Mouse (Mus musculus): Measurements from ENCODE around the gene Myo9b.
"Not testable (repeated sequence)": the region's sequence is repeated elsewhere in the genome, so short reads cannot be mapped to it uniquely, and the experiment has no call there.

Myo9b gene

GRCm38 (mm10) chr8:71296188-71296621 lies 23.7 kb downstream of the Myo9b start:
- peak; percentile 59 to 80 for DNase-seq (ENCODE audit: low read depth in 1 of 2, low spot score in 2 of 2)

- no peak for DNase-seq (ENCODE audit: low read depth in 1 of 2, low spot score in 2 of 2)
Measured at GRCm38 (mm10) chr8:71296784-71297183, 24.3 kb downstream of the Myo9b start.

- DNase-seq (ENCODE audit: low read depth in 1 of 2, low spot score in 2 of 2): no peak
Measured at GRCm38 (mm10) chr8:71297439-71297838, 24.9 kb downstream of the Myo9b start.

- DNase-seq (ENCODE audit: low read depth in 1 of 2, low spot score in 2 of 2): no peak
Measured at GRCm38 (mm10) chr8:71299716-71300115, 27.2 kb downstream of the Myo9b start.

GRCm38 (mm10) chr8:71302788-71303187 lies 30.3 kb downstream of the Myo9b start:
- DNase-seq (ENCODE audit: low read depth in 1 of 2, low spot score in 2 of 2): no peak

- DNase-seq (ENCODE audit: low read depth in 1 of 2, low spot score in 2 of 2): no peak
Measured at GRCm38 (mm10) chr8:71303632-71304031, 31.1 kb downstream of the Myo9b start.

- no peak for DNase-seq (ENCODE audit: low read depth in 1 of 2, low spot score in 2 of 2)
Measured at GRCm38 (mm10) chr8:71305988-71306387, 33.5 kb downstream of the Myo9b start.

- no peak for DNase-seq (ENCODE audit: low read depth in 1 of 2, low spot score in 2 of 2)
Measured at GRCm38 (mm10) chr8:71307371-71307770, 34.9 kb downstream of the Myo9b start.

- DNase-seq (ENCODE audit: low read depth in 1 of 2, low spot score in 2 of 2): no peak
Measured at GRCm38 (mm10) chr8:71307913-71308312, 35.4 kb downstream of the Myo9b start.

- peak; percentile 58 to 63 for DNase-seq (ENCODE audit: low read depth in 1 of 2, low spot score in 2 of 2)
Measured at GRCm38 (mm10) chr8:71310446-71310845, 37.9 kb downstream of the Myo9b start.

GRCm38 (mm10) chr8:71312700-71313099 lies 40.2 kb downstream of the Myo9b start:
- DNase-seq (ENCODE audit: low read depth in 1 of 2, low spot score in 2 of 2): no peak

GRCm38 (mm10) chr8:71313951-71314350 lies 41.4 kb downstream of the Myo9b start:
- no peak for DNase-seq (ENCODE audit: low read depth in 1 of 2, low spot score in 2 of 2)

- DNase-seq (ENCODE audit: low read depth in 1 of 2, low spot score in 2 of 2): no peak
Measured at GRCm38 (mm10) chr8:71315972-71316371, 43.5 kb downstream of the Myo9b start.

- no peak for DNase-seq (ENCODE audit: low read depth in 1 of 2, low spot score in 2 of 2)
Measured at GRCm38 (mm10) chr8:71316486-71317031, 44.0 kb downstream of the Myo9b start.

- not testable (repeated sequence) for DNase-seq (ENCODE audit: low read depth in 1 of 2, low spot score in 2 of 2)
Measured at GRCm38 (mm10) chr8:71318610-71319009, 46.1 kb downstream of the Myo9b start.

GRCm38 (mm10) chr8:71319760-71320159 lies 47.2 kb downstream of the Myo9b start:
- not testable (repeated sequence) for DNase-seq (ENCODE audit: low read depth in 1 of 2, low spot score in 2 of 2)

- no peak for DNase-seq (ENCODE audit: low read depth in 1 of 2, low spot score in 2 of 2)
Measured at GRCm38 (mm10) chr8:71322939-71323338, 50.4 kb downstream of the Myo9b start.

- DNase-seq (ENCODE audit: low read depth in 1 of 2, low spot score in 2 of 2): no peak
Measured at GRCm38 (mm10) chr8:71324848-71325247, 52.3 kb downstream of the Myo9b start.

- DNase-seq (ENCODE audit: low read depth in 1 of 2, low spot score in 2 of 2): not testable (repeated sequence)
Measured at GRCm38 (mm10) chr8:71337834-71338233, 65.3 kb downstream of the Myo9b start.

- no peak for DNase-seq (ENCODE audit: low read depth in 1 of 2, low spot score in 2 of 2)
Measured at GRCm38 (mm10) chr8:71340625-71341024, 68.1 kb downstream of the Myo9b start.

- DNase-seq (ENCODE audit: low read depth in 1 of 2, low spot score in 2 of 2): no peak
Measured at GRCm38 (mm10) chr8:71346581-71346980, 74.1 kb downstream of the Myo9b start.

GRCm38 (mm10) chr8:71351117-71351516 lies 78.6 kb downstream of the Myo9b start:
- no peak for DNase-seq (ENCODE audit: low read depth in 1 of 2, low spot score in 2 of 2)

- no peak for DNase-seq (ENCODE audit: low read depth in 1 of 2, low spot score in 2 of 2)
Measured at GRCm38 (mm10) chr8:71351520-71351919, 79.0 kb downstream of the Myo9b start.

Measured in monocyte, adult 2 months (primary cell).